Mouse (Mus musculus) adrenal gland, adult (tissue): ENCODE results near the gene Plpp4.

Experiments
- DNase-seq, 2 experiments: peaks; one replicate each; pipeline ENCODE4 v3.0.0; 2022 to 2023; ENCODE audit warnings: low spot score in 1 of 2; ENCODE audit not compliant: inconsistent age in 2 of 2

Plpp4 gene

GRCm38 (mm10) chr7:129256621-129257373 is at the start of gene Plpp4:
Gene Plpp4, plus strand, starts transcription at chr7:129257031.
- DNase-seq = peak in 1 of 2 experiments; percentile 36

GRCm38 (mm10) chr7:129215926-129216543 is 40.8 kb upstream of the Plpp4 start:
- DNase-seq = no peak

DNA sequence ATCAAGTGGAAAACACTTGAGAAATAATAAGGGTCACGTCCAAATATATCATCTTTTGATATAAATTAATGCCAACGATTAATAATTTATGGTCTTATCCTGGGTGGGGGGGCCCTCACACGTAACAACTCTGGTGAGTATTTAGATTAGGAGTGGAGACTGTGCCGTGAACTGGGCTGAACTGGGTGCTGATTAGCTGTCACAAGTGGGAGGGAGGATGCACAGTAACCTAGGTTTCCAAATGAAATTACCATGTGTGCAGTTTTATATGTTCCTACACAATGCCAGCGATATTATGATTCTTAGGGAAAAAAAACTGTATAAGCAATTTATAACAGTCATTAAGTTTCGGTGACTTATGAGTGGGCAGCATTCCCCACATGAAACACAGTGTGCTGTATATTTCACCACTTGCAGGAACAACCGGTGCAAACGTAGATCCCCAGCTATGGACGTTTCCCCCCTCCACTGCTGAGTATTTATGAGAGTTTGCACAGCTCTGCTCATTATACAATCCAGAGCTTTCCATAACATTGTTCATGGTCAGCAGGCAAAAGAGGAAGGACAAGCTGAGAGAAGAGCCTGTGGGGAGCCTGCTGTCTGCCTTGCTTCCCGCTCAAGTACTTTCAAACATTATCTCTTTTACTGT is 40.2 kb upstream of the Plpp4 start:
- DNase-seq = no peak

DNA sequence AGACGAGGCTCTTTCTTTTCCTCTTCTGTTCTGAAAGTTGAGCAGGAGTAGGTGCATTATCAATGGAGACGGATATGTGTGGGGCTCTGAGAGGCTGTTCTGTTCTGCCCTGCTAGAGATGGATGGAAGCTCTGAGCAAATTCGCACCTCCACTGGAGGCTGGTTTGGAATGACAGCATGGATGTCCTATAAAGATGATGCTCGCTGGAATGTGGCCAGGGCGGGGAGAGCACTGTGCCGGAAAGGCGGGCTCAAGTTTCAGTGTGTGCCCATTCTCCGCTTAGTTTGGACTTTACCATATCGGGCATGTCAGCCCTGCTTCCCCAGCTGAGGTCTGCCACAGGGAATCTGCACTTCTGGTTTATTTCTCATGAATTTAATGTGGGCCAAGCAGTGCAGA is 35.9 kb upstream of the Plpp4 start:
- no peak for DNase-seq

- DNase-seq = no peak
These were observed 35.2 kb upstream of the Plpp4 start for GRCm38 (mm10) chr7:129221649-129222048.

DNA sequence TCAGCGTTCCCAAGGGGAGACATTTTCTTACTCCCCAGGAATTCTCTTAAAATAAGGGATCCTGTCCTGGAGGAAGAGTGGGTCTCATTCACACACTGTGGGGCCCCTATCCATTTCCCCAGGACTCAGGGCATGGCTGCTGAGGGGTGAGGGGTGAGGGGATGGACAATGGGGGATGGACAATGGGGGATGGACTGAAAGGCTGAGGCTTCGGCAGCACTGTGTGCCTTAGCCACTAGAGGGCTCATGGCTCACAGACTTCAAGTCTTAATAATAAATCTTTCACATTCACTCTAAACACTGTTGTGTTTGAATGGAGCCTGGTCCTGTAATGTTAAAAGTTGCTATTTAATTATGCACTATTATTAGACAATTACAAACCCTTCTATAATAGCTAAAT is 21.4 kb upstream of the Plpp4 start:
- peak in 1 of 2 experiments; percentile 45 for DNase-seq

DNA sequence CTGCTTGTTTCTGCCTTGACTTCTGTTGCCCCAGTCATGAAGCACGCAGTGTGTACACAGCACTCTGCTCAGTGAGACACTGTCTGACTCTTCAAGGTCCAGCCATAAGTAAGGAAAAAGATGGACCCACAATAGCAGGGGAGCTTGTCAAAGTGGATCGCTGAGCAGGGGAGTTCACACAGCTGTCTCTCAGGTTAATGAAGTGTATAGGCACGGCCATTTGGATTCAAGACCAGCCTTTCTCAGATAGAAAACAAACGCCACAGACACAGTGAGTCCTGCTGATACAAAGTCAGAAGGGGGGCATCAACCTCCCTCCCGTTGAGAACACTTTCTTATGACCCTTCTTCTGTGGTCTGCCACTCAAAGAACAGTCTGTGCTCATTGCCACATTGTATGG is 20.8 kb upstream of the Plpp4 start:
- DNase-seq = no peak

- no peak for DNase-seq
These were observed 5.8 kb upstream of the Plpp4 start for GRCm38 (mm10) chr7:129250981-129251380.

DNA sequence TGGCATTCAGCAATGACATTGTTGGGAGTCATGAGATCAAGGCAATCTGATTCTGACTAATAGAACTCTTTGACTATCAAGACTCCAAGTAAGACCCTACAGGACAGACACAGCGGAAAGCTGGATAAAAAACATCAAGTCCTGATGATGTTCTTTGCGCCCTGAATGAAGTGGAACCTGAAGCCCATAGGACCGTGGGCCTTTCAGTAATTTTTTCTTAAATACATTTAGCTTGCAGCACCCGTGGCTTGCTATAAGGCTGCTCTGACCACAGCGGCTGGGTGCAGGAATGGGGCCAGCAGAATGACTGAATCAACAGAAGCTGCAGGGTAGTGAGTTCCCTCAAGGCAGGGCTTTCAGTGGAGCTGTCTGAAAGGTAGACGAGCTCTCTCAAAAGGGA is 3.4 kb upstream of the Plpp4 start:
- no peak for DNase-seq

GRCm38 (mm10) chr7:129254126-129254525 is 2.7 kb upstream of the Plpp4 start:
- no peak for DNase-seq

DNA sequence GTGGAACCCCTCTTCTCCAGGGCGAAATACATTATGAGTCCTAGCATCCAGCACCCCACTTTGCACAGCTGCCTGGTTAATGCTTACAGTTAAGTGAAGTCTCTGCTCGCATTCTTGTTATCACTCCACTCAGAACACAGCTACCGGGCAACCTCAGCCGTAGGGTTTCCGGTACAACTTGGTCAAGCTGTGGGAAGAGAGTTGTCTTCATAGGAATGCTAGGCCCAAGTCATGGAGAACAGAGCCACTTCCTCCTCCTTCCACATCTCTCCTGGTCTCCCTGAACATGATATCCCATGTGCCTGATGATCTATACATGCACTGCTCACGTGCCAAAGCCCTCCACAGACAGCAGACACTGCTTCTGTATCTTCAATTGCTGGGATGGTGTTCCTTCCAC is 1.4 kb upstream of the Plpp4 start:
- DNase-seq = no peak

DNA sequence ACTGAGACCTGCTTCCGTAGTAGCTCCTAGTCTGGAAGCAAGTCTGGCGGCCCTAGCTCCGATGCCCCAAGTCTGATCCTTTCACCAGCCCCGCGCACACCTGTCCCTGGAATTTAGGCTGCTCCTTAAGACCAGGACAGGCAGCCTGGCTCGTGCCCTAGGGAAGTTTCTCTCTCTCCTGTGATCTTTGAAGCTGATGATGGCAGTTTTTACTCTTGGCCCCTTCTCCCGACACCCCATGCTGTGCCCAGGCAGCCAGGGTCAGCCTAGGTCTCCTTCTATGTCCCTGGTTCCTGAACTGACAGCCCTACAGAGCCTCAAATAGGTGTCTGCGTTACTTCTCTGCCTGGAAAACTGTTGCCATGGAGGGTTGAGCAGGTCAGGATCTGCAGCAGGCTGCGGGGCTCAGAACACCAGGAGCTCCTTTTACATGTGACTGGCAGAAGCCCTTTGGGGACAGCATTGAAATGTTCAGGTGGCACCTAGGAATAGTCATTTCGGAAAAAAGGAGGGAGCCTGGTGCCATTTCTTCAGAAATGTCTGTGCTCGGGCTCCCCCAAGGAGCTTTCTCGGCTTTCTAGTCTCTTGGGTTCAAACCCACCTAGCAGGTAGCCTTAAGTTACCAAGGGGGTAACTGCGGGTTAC is 665 bp downstream of the Plpp4 start:
- DNase-seq = no peak

DNA sequence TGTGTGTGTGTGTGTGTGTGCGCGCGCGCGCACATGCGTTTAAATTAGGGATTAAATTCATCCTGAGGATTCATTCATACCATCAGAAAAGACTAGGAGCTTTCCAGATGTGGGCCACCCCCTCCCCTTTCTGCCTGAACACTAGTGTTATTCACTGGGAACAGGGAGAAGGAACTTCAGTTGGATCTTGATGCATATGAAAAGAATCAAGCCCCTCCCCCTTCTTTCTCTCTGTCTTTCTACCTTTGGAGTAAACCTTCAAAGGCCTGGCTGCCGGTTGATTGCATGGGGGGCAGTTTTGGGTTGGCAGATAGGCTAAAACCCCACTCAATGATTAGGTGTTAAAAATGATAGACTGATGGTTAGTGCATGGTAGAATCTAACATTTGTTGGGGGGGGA is 1.5 kb downstream of the Plpp4 start:
- no peak for DNase-seq

- DNase-seq = no peak
These were observed 2.4 kb downstream of the Plpp4 start for GRCm38 (mm10) chr7:129259195-129259594.

DNA sequence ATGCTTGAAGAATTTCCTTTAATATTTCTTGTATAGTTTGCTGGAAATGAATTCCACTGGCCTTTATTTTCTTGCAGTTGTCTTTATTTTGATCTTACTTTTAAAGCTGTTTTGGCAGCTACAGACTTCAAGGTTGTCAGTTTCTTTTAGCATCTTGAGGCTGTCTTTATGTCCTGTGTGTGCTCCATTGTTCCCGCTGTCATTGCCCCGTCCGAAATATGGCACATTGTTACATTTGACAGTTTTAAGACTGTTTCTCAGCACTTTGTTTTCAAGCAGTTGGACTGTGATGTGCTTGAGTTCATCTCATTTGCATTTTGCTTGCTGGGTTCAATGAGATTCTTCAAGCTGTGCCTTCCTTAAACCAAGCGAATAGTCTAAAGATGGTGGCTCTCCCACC is 17.0 kb downstream of the Plpp4 start:
- DNase-seq = no peak

GRCm38 (mm10) chr7:129274726-129275125 is 17.9 kb downstream of the Plpp4 start:
- DNase-seq = no peak

DNA sequence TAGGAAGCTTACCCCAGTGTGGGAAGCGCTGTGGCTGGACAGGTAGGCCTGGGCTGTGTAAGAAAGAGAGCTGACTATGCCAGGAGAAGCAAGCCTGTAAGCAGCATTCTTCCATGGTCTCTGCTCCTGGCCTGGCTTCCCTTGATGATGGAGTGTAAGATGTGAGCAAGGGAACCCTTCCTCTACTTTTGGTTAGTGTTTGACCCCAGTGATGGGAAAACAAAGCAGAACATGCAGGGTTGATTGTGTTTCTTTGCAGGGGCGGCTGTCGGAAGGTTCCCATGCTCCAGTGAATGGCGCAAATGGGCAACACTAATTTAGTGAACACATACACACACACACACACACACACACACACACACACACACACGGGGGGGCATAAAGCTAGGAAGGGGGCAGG is 20.9 kb downstream of the Plpp4 start:
- DNase-seq = no peak

GRCm38 (mm10) chr7:129278801-129279200 is 22.0 kb downstream of the Plpp4 start:
- no peak for DNase-seq

- no peak for DNase-seq
These were observed 22.4 kb downstream of the Plpp4 start for GRCm38 (mm10) chr7:129279261-129279660.

DNA sequence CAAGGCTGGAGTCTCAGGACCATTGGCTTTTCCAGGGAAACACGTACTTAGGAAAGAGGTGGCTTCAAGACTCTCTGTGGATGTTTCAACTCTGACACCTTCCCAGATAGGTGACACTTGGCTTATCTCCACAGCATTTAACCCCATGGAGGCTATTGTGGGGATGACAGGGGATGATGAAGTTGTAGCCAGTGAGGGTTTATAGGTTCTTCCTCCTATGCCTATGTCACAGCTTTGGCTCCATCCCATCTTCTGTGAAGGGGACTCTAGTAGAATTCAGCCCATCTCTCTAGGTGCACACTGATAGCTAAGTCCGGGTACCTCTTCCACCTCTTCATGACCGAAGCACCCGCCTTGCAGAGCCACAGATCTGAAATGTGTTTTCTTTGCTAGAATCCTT is 25.1 kb downstream of the Plpp4 start:
- no peak for DNase-seq

GRCm38 (mm10) chr7:129285186-129285868 is 28.5 kb downstream of the Plpp4 start:
- no peak for DNase-seq
